Mouse (Mus musculus) MEL (cell line): Measurements from ENCODE around the gene Fam166b. TPM values are rescaled to one million over a fixed set of nuclear protein-coding genes. Genes with fewer than 3 reads are reported as not detected.

ENCODE experiments used
- DNase-seq: peaks from one replicate; pipeline ENCODE4 v3.0.0; 2011; ENCODE audit warnings: low read depth, low spot score
- H3K27ac ChIP-seq: 2 replicates; pipeline ENCODE4 v1.5.1; 2012; ENCODE audit warnings: low read depth, mild to moderate bottlenecking, control low read depth, low read length, moderate library complexity; ENCODE audit not compliant: control insufficient read depth
- H3K27me3 ChIP-seq, 2 experiments: fragments of 150-350 bp in 1 of 2; sonication (generic) in 1 of 2; 2 replicates each; pipeline ENCODE4 v1.6.1; 2012; ENCODE audit warnings: low read length in 2 of 2, mild to moderate bottlenecking in 2 of 2, improper control_type of control experiment in 1 of 2, moderate library complexity in 1 of 2; ENCODE audit not compliant: insufficient read depth in 2 of 2, control insufficient read depth in 1 of 2
- H3K36me3 ChIP-seq, 2 experiments: 2 replicates each; pipeline ENCODE4 v1.6.1; 2012 to 2014; ENCODE audit warnings: low read length in 2 of 2, improper control_type of control experiment in 1 of 2, inconsistent platforms in 1 of 2, mild to moderate bottlenecking in 1 of 2; ENCODE audit not compliant: insufficient read depth in 2 of 2, control insufficient read depth in 1 of 2
- H3K4me1 ChIP-seq, 2 experiments: fragments of 150-350 bp in 1 of 2; sonication (generic) in 1 of 2; 2 replicates each; pipeline ENCODE4 v1.6.1; 2012; ENCODE audit warnings: low read length in 2 of 2, improper control_type of control experiment in 1 of 2, mild to moderate bottlenecking in 1 of 2; ENCODE audit not compliant: insufficient read depth in 2 of 2, control insufficient read depth in 1 of 2
- H3K4me3 ChIP-seq, 2 experiments: fragments of 150-350 bp in 1 of 2; sonication (generic) in 1 of 2; 2 replicates each; pipeline ENCODE4 v1.5.1; 2012; ENCODE audit warnings: low read depth in 2 of 2, low read length in 2 of 2, mild to moderate bottlenecking in 2 of 2, moderate library complexity in 2 of 2, control low read depth in 1 of 2, improper control_type of control experiment in 1 of 2; ENCODE audit not compliant: control insufficient read depth in 1 of 2, insufficient read depth in 1 of 2
- H3K79me2 ChIP-seq: 2 replicates; pipeline ENCODE4 v1.6.1; 2012; ENCODE audit warnings: mild to moderate bottlenecking, low read length, moderate library complexity; ENCODE audit not compliant: control insufficient read depth, poor library complexity, insufficient read depth
- H3K9ac ChIP-seq: 2 replicates; pipeline ENCODE4 v1.6.1; 2012; ENCODE audit warnings: low read depth, mild to moderate bottlenecking, control low read depth, low read length, moderate library complexity; ENCODE audit not compliant: control insufficient read depth, poor library complexity, severe bottlenecking
- H3K9me3 ChIP-seq: fragments of 150-350 bp; sonication (generic); replicated peaks from 2 replicates; pipeline ENCODE4 v1.6.1; 2012; ENCODE audit warnings: mild to moderate bottlenecking, low read length, improper control_type of control experiment, moderate library complexity; ENCODE audit not compliant: insufficient read depth
- BHLHE40 ChIP-seq: IDR thresholded peaks from 2 replicates; pipeline ENCODE4 v1.6.1; 2012; ENCODE audit warnings: low read depth, mild to moderate bottlenecking, inconsistent platforms, low read length, improper control_type of control experiment, borderline replicate concordance
- CHD1 ChIP-seq: IDR thresholded peaks from 2 replicates; pipeline ENCODE4 v1.6.1; 2012; ENCODE audit warnings: low read depth, mild to moderate bottlenecking, inconsistent platforms, low read length, improper control_type of control experiment
- E2F4 ChIP-seq: IDR thresholded peaks from 2 replicates; pipeline ENCODE4 v1.6.1; 2011; ENCODE audit warnings: low read depth, low read length, improper control_type of control experiment, borderline replicate concordance
- ELF1 ChIP-seq: IDR thresholded peaks from 2 replicates; pipeline ENCODE4 v1.6.1; 2014; ENCODE audit warnings: low read depth, mild to moderate bottlenecking, inconsistent platforms, low read length, improper control_type of control experiment, moderate library complexity
- EP300 ChIP-seq, 2 experiments: IDR thresholded peaks; 2 replicates each; pipeline ENCODE4 v1.6.1; 2011; ENCODE audit warnings: improper control_type of control experiment in 2 of 2, low read length in 2 of 2, low read depth in 1 of 2, mild to moderate bottlenecking in 1 of 2
- ETS1 ChIP-seq: IDR thresholded peaks from 2 replicates; pipeline ENCODE4 v1.6.1; 2012; ENCODE audit warnings: low read depth, mild to moderate bottlenecking, inconsistent platforms, low read length, improper control_type of control experiment, moderate library complexity
- GABPA ChIP-seq: IDR thresholded peaks from 2 replicates; pipeline ENCODE4 v1.6.1; 2012; ENCODE audit warnings: low read depth, mild to moderate bottlenecking, inconsistent platforms, low read length, improper control_type of control experiment, moderate library complexity
- JUND ChIP-seq: IDR thresholded peaks from 2 replicates; pipeline ENCODE4 v1.6.1; 2011; ENCODE audit warnings: low read depth, mild to moderate bottlenecking, improper control_type of control experiment, low read length
- MAZ ChIP-seq: IDR thresholded peaks from 2 replicates; pipeline ENCODE4 v1.6.1; 2012; ENCODE audit warnings: low read depth, mild to moderate bottlenecking, inconsistent platforms, low read length, improper control_type of control experiment
- MEF2A ChIP-seq: IDR thresholded peaks from 2 replicates; pipeline ENCODE4 v1.6.1; 2014; ENCODE audit warnings: low read depth, mild to moderate bottlenecking, inconsistent platforms, low read length, improper control_type of control experiment; ENCODE audit not compliant: poor library complexity, insufficient replicate concordance, severe bottlenecking; ENCODE audit errors: extremely low read depth
- MXI1 ChIP-seq: IDR thresholded peaks from 2 replicates; pipeline ENCODE4 v1.6.1; 2011; ENCODE audit warnings: mild to moderate bottlenecking, low read depth, low read length, improper control_type of control experiment
- MYC ChIP-seq: IDR thresholded peaks from 2 replicates; pipeline ENCODE4 v1.6.1; 2011; ENCODE audit warnings: low read depth, mild to moderate bottlenecking, low read length, improper control_type of control experiment, moderate library complexity
- NELFE ChIP-seq: IDR thresholded peaks from 2 replicates; pipeline ENCODE4 v1.6.1; 2011; ENCODE audit warnings: low read depth, low read length, improper control_type of control experiment
- NRF1 ChIP-seq: IDR thresholded peaks from 2 replicates; pipeline ENCODE4 v1.6.1; 2014; ENCODE audit warnings: low read depth, mild to moderate bottlenecking, inconsistent platforms, low read length, improper control_type of control experiment, moderate library complexity; ENCODE audit not compliant: poor library complexity, insufficient read depth, severe bottlenecking
- POLR2A ChIP-seq, 2 experiments: IDR thresholded peaks; 2 replicates each; pipeline ENCODE4 v1.6.1; 2011 to 2012; ENCODE audit warnings: low read length in 2 of 2, mild to moderate bottlenecking in 2 of 2, control low read depth in 1 of 2, improper control_type of control experiment in 1 of 2, low read depth in 1 of 2, moderate library complexity in 1 of 2; ENCODE audit not compliant: control insufficient read depth in 1 of 2, insufficient read depth in 1 of 2, poor library complexity in 1 of 2
- POLR2AphosphoS2 ChIP-seq: IDR thresholded peaks from 2 replicates; pipeline ENCODE4 v1.6.1; 2011; ENCODE audit warnings: low read length, improper control_type of control experiment
- POLR2AphosphoS5 ChIP-seq: IDR thresholded peaks from 2 replicates; pipeline ENCODE4 v1.6.1; 2012; ENCODE audit warnings: low read depth, borderline replicate concordance, mild to moderate bottlenecking, inconsistent platforms, low read length, moderate library complexity, mixed read lengths
- RAD21 ChIP-seq: IDR thresholded peaks from 2 replicates; pipeline ENCODE4 v1.6.1; 2011; ENCODE audit warnings: mild to moderate bottlenecking, low read depth, low read length, improper control_type of control experiment
- RCOR1 ChIP-seq: IDR thresholded peaks from 2 replicates; pipeline ENCODE4 v1.6.1; 2012; ENCODE audit warnings: low read depth, mild to moderate bottlenecking, inconsistent platforms, low read length, improper control_type of control experiment
- SIN3A ChIP-seq: IDR thresholded peaks from 2 replicates; pipeline ENCODE4 v1.6.1; 2012; ENCODE audit warnings: low read length, improper control_type of control experiment, inconsistent platforms
- TBP ChIP-seq: IDR thresholded peaks from 2 replicates; pipeline ENCODE4 v1.8.0; 2011; ENCODE audit warnings: low read depth, low read length, improper control_type of control experiment
- TCF12 ChIP-seq: IDR thresholded peaks from 2 replicates; pipeline ENCODE4 v1.6.1; 2014; ENCODE audit warnings: low read depth, mild to moderate bottlenecking, inconsistent platforms, low read length, improper control_type of control experiment, moderate library complexity
- USF1 ChIP-seq: IDR thresholded peaks from 2 replicates; pipeline ENCODE4 v1.6.1; 2014; ENCODE audit warnings: low read depth, mild to moderate bottlenecking, inconsistent platforms, low read length, improper control_type of control experiment, moderate library complexity
- USF2 ChIP-seq, 2 experiments: IDR thresholded peaks; 2 replicates each; pipeline ENCODE4 v1.6.1; 2011 to 2012; ENCODE audit warnings: improper control_type of control experiment in 2 of 2, low read length in 2 of 2, borderline replicate concordance in 1 of 2, inconsistent platforms in 1 of 2, low read depth in 1 of 2, mild to moderate bottlenecking in 1 of 2; ENCODE audit not compliant: insufficient read depth in 1 of 2
- ZC3H11A ChIP-seq: IDR thresholded peaks from 2 replicates; pipeline ENCODE4 v1.6.1; 2012; ENCODE audit warnings: low read depth, mild to moderate bottlenecking, inconsistent platforms, low read length, improper control_type of control experiment
- ZNF384 ChIP-seq: IDR thresholded peaks from 2 replicates; pipeline ENCODE4 v1.6.1; 2012; ENCODE audit warnings: low read depth, mild to moderate bottlenecking, inconsistent platforms, low read length, improper control_type of control experiment
- polyA plus RNA-seq, 2 experiments: library from polyadenylated mRNA; stranded (reverse) in 1 of 2; unstranded in 1 of 2; fragments of >175 nt in 1 of 2; fragments of >200 nt in 1 of 2; gene quantifications; 2 replicates each; pipeline versions ENCODE4 v1.2.1 to v1.2.4; 2012; ENCODE audit warnings: low replicate concordance in 2 of 2, low read depth in 1 of 2; ENCODE audit not compliant: insufficient read length in 2 of 2, insufficient read depth in 1 of 2, missing spikeins in 1 of 2
- total RNA-seq: library from RNA; depleted of rRNA; stranded (reverse); fragments of 300-350 nt; gene quantifications from 2 replicates; pipeline ENCODE4 v1.2.3, GENCODE M21; 2012

Fam166b gene
- total and polyA plus RNA-seq, 3 experiments = not detected

DNA sequence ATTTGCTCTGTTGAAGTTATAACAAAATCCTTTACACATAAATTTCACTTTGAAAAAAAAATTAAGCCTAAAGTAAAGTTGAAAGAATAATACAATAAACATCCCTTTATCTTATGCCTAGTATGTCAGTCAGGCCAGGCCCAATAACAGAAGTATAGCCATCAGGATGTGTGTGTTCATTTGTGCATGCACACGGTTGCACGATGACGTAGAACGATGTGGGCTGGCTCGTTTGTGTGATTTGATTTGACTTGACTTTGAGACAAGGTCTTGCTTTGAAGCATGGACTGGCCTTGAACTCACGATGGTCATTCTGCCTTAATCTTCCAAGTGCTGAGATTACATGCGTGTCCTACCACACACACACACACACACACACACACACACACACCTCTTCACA lies 37.9 kb upstream of the Fam166b start:
- H3K9me3 ChIP-seq = no peaks in the 10 kb centered on the region
- no peak for TF ChIP-seq NELFE
- TF ChIP-seq ZC3H11A = no peak
- no peak for TF ChIP-seq NRF1
- no peak for TF ChIP-seq TCF12
- no peak for TF ChIP-seq MAZ
- TF ChIP-seq USF1 = no peak
- no peak for TF ChIP-seq ELF1
- no peak for TF ChIP-seq RAD21
- TF ChIP-seq JUND = no peak
- no peak for TF ChIP-seq RCOR1
- no peak for TF ChIP-seq POLR2A (IDR thresholded peaks at IDR 0.05; ENCODE audit: control insufficient read depth in 1 of 2, insufficient read depth in 1 of 2, low read depth in 1 of 2, low read length in 2 of 2, poor library complexity in 1 of 2)
- no peak for TF ChIP-seq ETS1
- TF ChIP-seq E2F4 = no peak
- no peak for TF ChIP-seq SIN3A
- TF ChIP-seq BHLHE40 = no peak
- TF ChIP-seq POLR2AphosphoS2 = no peak
- no peak for TF ChIP-seq TBP
- no peak overlapping the region for H3K9ac ChIP-seq
- H3K4me1 ChIP-seq = peaks cover 4 to 6% of the 10 kb centered on the region in 2 experiments; a peak in 1 of 4 replicates
- H3K79me2 ChIP-seq = no peaks in the 10 kb centered on the region
- H3K27ac ChIP-seq = no peak overlapping the region
- no peaks in the 10 kb centered on the region for H3K27me3 ChIP-seq
- H3K36me3 ChIP-seq = peaks cover 0 to 5% of the 10 kb centered on the region in 2 experiments; a peak in 2 of 4 replicates
- no peak overlapping the region for H3K4me3 ChIP-seq
- no peak for DNase-seq

DNA sequence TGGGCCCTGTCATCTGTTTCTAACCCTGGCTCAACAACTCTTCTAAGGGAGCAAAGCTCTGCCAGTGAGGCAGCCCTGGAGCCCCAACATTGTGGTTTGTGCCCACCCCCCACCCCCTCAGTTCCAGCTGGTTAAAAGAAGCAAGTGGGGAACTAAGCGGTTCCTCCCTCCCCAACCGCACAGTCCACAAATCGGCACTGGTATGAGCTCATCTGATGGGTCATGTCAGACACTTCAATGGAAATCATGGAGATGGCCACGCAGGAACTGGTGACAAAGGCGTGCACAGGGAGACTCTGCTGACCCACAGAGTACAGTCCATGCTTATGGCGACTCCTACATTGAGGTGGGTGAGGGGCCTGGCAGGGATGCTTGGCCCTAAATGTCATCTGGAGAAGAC lies 37.0 kb upstream of the Fam166b start:
- Histone ChIP-seq H3K27ac (no peak overlapping the region), H3K9me3 (no peaks in the 10 kb centered on the region), H3K9ac (no peak overlapping the region)
- no peak for TF ChIP-seq MYC
- no peak for TF ChIP-seq GABPA
- no peak for TF ChIP-seq ZNF384
- no peak for TF ChIP-seq CHD1
- no peak for TF ChIP-seq USF2 (IDR thresholded peaks at IDR 0.05; ENCODE audit: borderline replicate concordance in 1 of 2, insufficient read depth in 1 of 2, low read depth in 1 of 2, low read length in 2 of 2)
- TF ChIP-seq E2F4 = no peak
- no peak for TF ChIP-seq BHLHE40
- no peak for TF ChIP-seq MEF2A
- no peak for TF ChIP-seq POLR2AphosphoS5
- no peak for TF ChIP-seq MXI1
- TF ChIP-seq RCOR1 = no peak
- no peak for TF ChIP-seq EP300 (IDR thresholded peaks at IDR 0.05; ENCODE audit: low read depth in 1 of 2, low read length in 2 of 2)
- TF ChIP-seq, all 39 proteins: peak for 0
- Histone ChIP-seq H3K79me2 (no peaks in the 10 kb centered on the region), H3K4me3 (no peak overlapping the region), H3K36me3 (peaks cover 0 to 5% of the 10 kb centered on the region in 2 experiments; a peak in 2 of 4 replicates), H3K4me1 (peaks cover 6 to 7% of the 10 kb centered on the region in 2 experiments; a peak in 2 of 4 replicates), H3K27me3 (no peaks in the 10 kb centered on the region)
- DNase-seq = no peak
